In the genomic region with DNA sequence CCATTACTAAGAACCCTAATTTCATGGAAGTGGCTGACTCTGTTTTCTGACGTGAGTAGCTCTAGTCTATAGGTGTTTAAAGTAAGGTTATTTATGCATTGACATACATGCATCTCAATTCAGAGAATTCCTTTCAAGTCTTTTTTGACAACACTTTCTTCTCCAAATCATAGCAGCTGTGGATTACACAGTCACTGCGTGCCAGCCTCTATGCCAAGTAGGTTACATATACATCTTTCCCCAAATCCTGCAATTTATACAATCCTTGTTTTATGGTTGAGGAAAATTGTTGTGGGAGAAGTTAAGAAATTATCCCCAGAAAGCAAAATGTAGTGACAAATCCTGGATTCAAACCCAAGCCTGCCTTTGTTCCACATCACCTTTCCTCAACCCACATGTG, we compare ENCODE assay signal across 27 mouse cellular contexts.
"Had no signal": no experiment of that assay in that cellular context is flagged by ENCODE, and none has a peak within 500 bp of the region (broad histone marks: within the 10 kb centered on the region; RNA-seq: fewer than 3 reads in every experiment).

No protein-coding gene starts in this region.

- H3K4me2 ChIP-seq: embryonic facial prominence, embryonic 12.5 days; embryonic facial prominence, embryonic 13.5 days; embryonic facial prominence, embryonic 15.5 days; forebrain, embryonic 12.5 days; forebrain, embryonic 13.5 days; forebrain, embryonic 15.5 days; heart, embryonic 11.5 days had no signal

- H3K36me3 ChIP-seq: embryonic facial prominence, embryonic 10.5 days; embryonic facial prominence, embryonic 12.5 days; embryonic facial prominence, embryonic 13.5 days; embryonic facial prominence, embryonic 15.5 days; forebrain, embryonic 10.5 days; forebrain, embryonic 12.5 days; forebrain, embryonic 15.5 days; heart, embryonic 10.5 days had no signal

- H3K27me3 ChIP-seq: embryonic facial prominence, embryonic 12.5 days; embryonic facial prominence, embryonic 13.5 days; embryonic facial prominence, embryonic 15.5 days; forebrain, embryonic 12.5 days; forebrain, embryonic 13.5 days; forebrain, embryonic 15.5 days had no signal

- DNase-seq: cerebellum, adult 8-10 months; cerebellum, adult 9-10 months; cerebellum, adult 9-11 months; cerebellum, postnatal 25 days; cerebellum, postnatal 36 days; embryo, embryonic 11 days; gastrocnemius, adult 2 months; gastrocnemius, postnatal 10 days; gastrocnemius, postnatal 14 days; gastrocnemius, postnatal 25 days; gastrocnemius, postnatal 36 days; heart, adult 11 months; heart, adult 18-20 months; heart, adult 2 months had no signal

- H3K9ac ChIP-seq: embryonic facial prominence, embryonic 12.5 days; embryonic facial prominence, embryonic 13.5 days; embryonic facial prominence, embryonic 15.5 days; forebrain, embryonic 12.5 days; forebrain, embryonic 13.5 days; forebrain, embryonic 15.5 days had no signal

- ATAC-seq: forebrain, embryonic 13.5 days; forebrain, embryonic 14.5 days; forebrain, embryonic 15.5 days; forebrain, embryonic 16.5 days had no signal

- H3K4me3 ChIP-seq: embryonic facial prominence, embryonic 10.5 days; embryonic facial prominence, embryonic 12.5 days; embryonic facial prominence, embryonic 13.5 days; embryonic facial prominence, embryonic 15.5 days; erythroblast, embryonic 14.5 days; forebrain, embryonic 10.5 days; forebrain, embryonic 12.5 days; forebrain, embryonic 13.5 days; forebrain, embryonic 15.5 days; gastrocnemius, adult 2 months; heart, adult 2 months; heart, embryonic 10.5 days had no signal

- H3K27ac ChIP-seq: embryonic facial prominence, embryonic 10.5 days; embryonic facial prominence, embryonic 12.5 days; embryonic facial prominence, embryonic 13.5 days; embryonic facial prominence, embryonic 15.5 days; forebrain, embryonic 10.5 days; forebrain, embryonic 12.5 days; forebrain, embryonic 13.5 days; forebrain, embryonic 15.5 days; gastrocnemius, adult 2 months; heart, adult 2 months; heart, embryonic 10.5 days had no signal

- H3K4me1 ChIP-seq: embryonic facial prominence, embryonic 10.5 days; embryonic facial prominence, embryonic 15.5 days; forebrain, embryonic 10.5 days; forebrain, embryonic 12.5 days; forebrain, embryonic 13.5 days; forebrain, embryonic 15.5 days; heart, embryonic 10.5 days had no signal

- H3K9me3 ChIP-seq: embryonic facial prominence, embryonic 10.5 days; embryonic facial prominence, embryonic 12.5 days; embryonic facial prominence, embryonic 13.5 days; embryonic facial prominence, embryonic 15.5 days; forebrain, embryonic 10.5 days; forebrain, embryonic 12.5 days; forebrain, embryonic 13.5 days; forebrain, embryonic 15.5 days; heart, embryonic 10.5 days had no signal
